8 mouse cellular contexts compared by ENCODE assay signal in genomic region chr1:82838469-82839295, GRCm38 (mm10). TPM values are rescaled to one million over a fixed set of nuclear protein-coding genes. Genes with fewer than 3 reads are reported as not detected.
DNase-seq lines count a peak whose midpoint lies in the region; ATAC-seq and TF ChIP-seq lines count a peak whose summit lies in the region.

No protein-coding gene starts in this region.

- no peak overlapping the region for H3K27ac ChIP-seq in lung, postnatal 0 days (ENCODE audit: low read length)
- peak overlapping the region; percentile 90 for H3K27ac ChIP-seq in limb, embryonic 10.5 days
- no peak overlapping the region for H3K27ac ChIP-seq in olfactory bulb, adult 2 months (ENCODE audit: insufficient read depth, low read depth, low read length)

- no peak for DNase-seq in lung, postnatal 0 days (ENCODE audit: low spot score)
- no peak for DNase-seq in lung, postnatal 4 days
- DNase-seq in limb, embryonic 10.5 days (ENCODE audit: low spot score) = no peak
- DNase-seq in MN1 (ENCODE audit: low spot score) = no peak
- no peak for DNase-seq in right cerebral cortex, adult 18-20 months
- no peak for DNase-seq in embryo, embryonic 10.5 days (ENCODE audit: low spot score)

- H3K9me3 ChIP-seq in lung, postnatal 0 days (ENCODE audit: low read length) = no peaks in the 10 kb centered on the region
- no peaks in the 10 kb centered on the region for H3K9me3 ChIP-seq in limb, embryonic 10.5 days (replicated peaks)

- H3K27me3 ChIP-seq in lung, postnatal 0 days (replicated peaks; ENCODE audit: insufficient read depth, low read length) = no peaks in the 10 kb centered on the region
- H3K27me3 ChIP-seq in limb, embryonic 10.5 days (ENCODE audit: low read depth, poor library complexity, severe bottlenecking) = no peaks in the 10 kb centered on the region

- WGBS in lung, postnatal 0 days = 27% methylated on average over 18 of the region's 18 CpGs
- WGBS in limb, embryonic 10.5 days = 31% methylated on average over 18 of the region's 18 CpGs
- WGBS in olfactory bulb, adult 2 months = 28% methylated on average over 18 of the region's 18 CpGs

- no peak overlapping the region for H3K9ac ChIP-seq in lung, postnatal 0 days (replicated peaks; ENCODE audit: low read depth)

- TF ChIP-seq CTCF in lung, postnatal 0 days (IDR thresholded peaks at IDR 0.05) = no peak
- no peak for TF ChIP-seq CTCF in olfactory bulb, adult 2 months (IDR thresholded peaks at IDR 0.05; ENCODE audit: insufficient read depth, low read depth, low read length)

- peak overlapping the region; percentile 99 for H3K4me3 ChIP-seq in lung, postnatal 0 days (ENCODE audit: low read depth, low read length)
- H3K4me3 ChIP-seq in limb, embryonic 10.5 days = peak overlapping the region; percentile 100
- H3K4me3 ChIP-seq in olfactory bulb, adult 2 months (ENCODE audit: insufficient read depth, low read depth, low read length) = peak overlapping the region; percentile 99

- no peaks in the 10 kb centered on the region for H3K36me3 ChIP-seq in lung, postnatal 0 days (ENCODE audit: insufficient read depth, low read length)
- peaks cover 12% of the 10 kb centered on the region for H3K36me3 ChIP-seq in limb, embryonic 10.5 days

- ATAC-seq in lung, postnatal 0 days = no peak
- ATAC-seq in erythroid progenitor cell, adult 5-6 weeks (replicated peaks; ENCODE audit: low FRiP score, poor library complexity, severe bottlenecking) = 0 out of 2 replicates have a peak, but pooled peaks have one; percentile 0

- no peak for TF ChIP-seq POLR2A in olfactory bulb, adult 2 months (IDR thresholded peaks at IDR 0.05; ENCODE audit: insufficient read depth, low read depth, low read length)

- peaks cover 4% of the 10 kb centered on the region; the same call in 1 of the 2 replicates for H3K4me1 ChIP-seq in lung, postnatal 0 days (ENCODE audit: insufficient read depth, low read depth, low read length)
- H3K4me1 ChIP-seq in limb, embryonic 10.5 days = peaks cover 18% of the 10 kb centered on the region
- peaks cover 6% of the 10 kb centered on the region; the same call in 1 of the 2 replicates for H3K4me1 ChIP-seq in olfactory bulb, adult 2 months (ENCODE audit: control insufficient read depth, insufficient read depth, low read length)

- H3K4me2 ChIP-seq in lung, postnatal 0 days (replicated peaks; ENCODE audit: low read depth, low read length) = peak overlapping the region; percentile 91

- no peak for TF ChIP-seq EP300 in lung, postnatal 0 days (IDR thresholded peaks at IDR 0.05)

RNA-seq across cellular contexts. Expression of gene Agfg1, which starts 0.6 kb away (rescaled TPM):
- polyA plus RNA-seq in lung, postnatal 0 days (2015; fragmentation: Nextera tagmentation; extraction: Ambion mirVana) = 28.3 and 34.8 TPM in 2 replicates
- total RNA-seq in erythroid progenitor cell, adult 5-6 weeks (2015; ENCODE audit: low replicate concordance) = 24.9 and 33.5 TPM in 2 replicates
- 24.1 and 25.6 TPM in 2 replicates for total RNA-seq in erythroid progenitor cell, adult 5-6 weeks (2017; ENCODE audit: low replicate concordance)
- polyA plus RNA-seq in limb, embryonic 10.5 days (2016; fragmentation: Nextera tagmentation; extraction: Ambion mirVana) = 26.9 and 30.5 TPM in 2 replicates
- 256 TPM in 1 of 2 replicates, not detected in the other for polyA plus RNA-seq in olfactory bulb, adult 2 months (2012; ENCODE audit: insufficient read depth, insufficient read length, low replicate concordance, missing spikeins)
